Mouse (Mus musculus): Measurements from ENCODE around the gene Fpgs. TPM values are rescaled to one million over a fixed set of nuclear protein-coding genes. Genes with fewer than 3 reads are reported as not detected.

Gene Fpgs
- total RNA-seq, 2 experiments from 2014 or later = 10.7 to 14.6 TPM

DNA sequence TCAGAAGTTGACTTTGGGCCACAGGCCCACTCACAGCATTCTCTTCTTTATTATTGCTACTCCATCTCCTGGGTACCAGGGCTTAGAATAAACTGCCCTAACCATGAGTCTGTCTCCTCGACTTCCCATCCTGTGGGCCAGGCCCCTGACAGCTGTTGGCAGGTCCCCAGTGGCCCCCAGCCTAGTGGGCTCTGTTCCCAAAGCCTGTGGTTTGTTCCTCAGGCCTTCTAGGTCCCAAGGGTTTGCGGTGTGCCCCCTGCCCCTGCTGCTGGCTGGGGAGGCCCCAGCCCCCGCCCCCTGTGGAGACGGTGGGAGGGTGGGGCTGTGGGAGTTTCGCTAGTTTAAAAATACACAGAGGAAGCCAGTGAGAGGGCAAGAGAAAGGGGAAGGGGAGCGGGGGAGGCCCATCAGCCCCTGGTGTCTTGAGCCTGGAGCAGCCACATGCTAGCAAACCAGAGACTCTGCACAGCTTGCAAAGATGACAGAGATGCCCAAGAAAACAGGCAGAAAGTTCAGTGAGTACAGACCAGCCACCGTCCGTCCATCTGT, 16.8 kb upstream of the Fpgs start, which contains the start of gene Sh2d3c:
Gene Sh2d3c (plus strand): TSS at position 375 of the 549 bp plus-strand sequence.
- TF ChIP-seq CTCF (conservative IDR thresholded peaks at IDR 0.05) = no peak
- no peak for DNase-seq (ENCODE audit: low spot score in 2 of 2)
- H3K27ac ChIP-seq = peak within 1 kb of the TSS; percentile 18; the same call in 1 of the 2 replicates
- no peak within 1 kb of the TSS for H3K4me3 ChIP-seq

DNA sequence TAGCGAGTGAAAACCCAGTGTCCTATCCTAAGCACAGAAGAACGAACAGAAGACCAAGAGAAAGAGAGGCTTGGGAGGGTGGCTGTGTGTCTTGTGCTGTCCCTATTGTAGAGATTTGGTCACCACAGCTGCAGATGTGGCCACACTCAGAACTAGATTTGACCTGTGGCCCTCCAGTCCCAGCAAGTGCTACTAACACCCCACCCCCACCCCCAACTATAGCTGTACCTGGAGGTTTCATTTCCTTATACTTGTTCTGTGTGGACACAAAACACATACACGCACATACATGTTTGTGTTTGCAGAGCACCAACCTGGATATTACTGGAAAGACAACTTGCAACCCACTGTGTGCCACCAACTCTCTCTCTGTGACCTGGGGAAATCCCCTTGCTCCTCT, 16.1 kb upstream of the Fpgs start:
- no peak overlapping the region for H3K4me3 ChIP-seq
- no peak for DNase-seq (ENCODE audit: low spot score in 2 of 2)
- H3K27ac ChIP-seq = no peak overlapping the region
- no peak for TF ChIP-seq CTCF (conservative IDR thresholded peaks at IDR 0.05)

DNA sequence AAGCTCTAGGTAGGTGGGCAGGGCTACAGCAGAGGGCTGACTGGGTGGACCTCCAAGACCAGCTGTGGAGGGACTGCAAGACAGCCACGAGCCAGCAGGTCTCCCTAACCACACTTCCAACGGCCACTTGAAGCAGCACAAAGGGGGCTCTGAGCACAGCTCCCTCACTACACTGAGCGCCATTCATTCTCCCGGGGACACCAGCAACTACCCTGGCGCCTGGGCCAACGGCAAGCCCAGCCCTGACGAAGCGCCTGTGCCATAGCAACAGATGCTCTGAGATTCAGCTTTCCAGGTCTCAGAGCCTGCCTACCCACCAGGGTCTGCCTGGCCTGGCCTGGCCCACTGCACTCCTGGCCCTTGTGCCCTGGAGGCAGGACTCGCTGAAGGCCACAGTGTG, 14.8 kb upstream of the Fpgs start:
- no peak overlapping the region for H3K27ac ChIP-seq
- no peak overlapping the region for H3K4me3 ChIP-seq
- DNase-seq (ENCODE audit: low spot score in 2 of 2) = peak in 1 of 2 experiments; percentile 45
- TF ChIP-seq CTCF (conservative IDR thresholded peaks at IDR 0.05) = 0 out of 2 replicates have a peak, but pooled peaks have one; percentile 4

DNA sequence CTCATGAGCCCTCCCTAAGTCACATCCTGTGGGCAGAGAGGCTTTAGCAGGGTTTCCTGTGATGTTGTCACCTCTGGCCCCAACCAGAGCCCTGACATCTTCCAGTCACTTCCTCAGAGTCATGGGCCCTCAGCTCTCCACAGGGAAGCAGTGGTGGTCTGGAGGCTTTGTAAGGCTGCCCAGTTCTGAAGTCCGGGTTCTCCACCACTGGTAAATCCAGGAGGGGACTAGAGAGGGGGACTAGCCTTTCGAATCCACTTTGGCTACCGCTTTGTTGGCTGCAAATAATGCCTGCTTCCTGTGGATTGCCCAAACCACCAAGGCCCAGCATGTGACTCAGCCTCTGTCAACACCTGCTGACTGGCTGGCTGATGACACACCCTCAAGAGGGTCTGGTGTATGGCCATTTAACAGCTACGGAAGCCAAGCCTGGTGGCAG, 11.1 kb upstream of the Fpgs start:
- H3K27ac ChIP-seq = peak overlapping the region; percentile 36; the same call in 1 of the 2 replicates
- DNase-seq (ENCODE audit: low spot score in 2 of 2) = no peak
- H3K4me3 ChIP-seq = no peak overlapping the region
- TF ChIP-seq CTCF (conservative IDR thresholded peaks at IDR 0.05) = 0 out of 2 replicates have a peak, but pooled peaks have one; percentile 10

DNA sequence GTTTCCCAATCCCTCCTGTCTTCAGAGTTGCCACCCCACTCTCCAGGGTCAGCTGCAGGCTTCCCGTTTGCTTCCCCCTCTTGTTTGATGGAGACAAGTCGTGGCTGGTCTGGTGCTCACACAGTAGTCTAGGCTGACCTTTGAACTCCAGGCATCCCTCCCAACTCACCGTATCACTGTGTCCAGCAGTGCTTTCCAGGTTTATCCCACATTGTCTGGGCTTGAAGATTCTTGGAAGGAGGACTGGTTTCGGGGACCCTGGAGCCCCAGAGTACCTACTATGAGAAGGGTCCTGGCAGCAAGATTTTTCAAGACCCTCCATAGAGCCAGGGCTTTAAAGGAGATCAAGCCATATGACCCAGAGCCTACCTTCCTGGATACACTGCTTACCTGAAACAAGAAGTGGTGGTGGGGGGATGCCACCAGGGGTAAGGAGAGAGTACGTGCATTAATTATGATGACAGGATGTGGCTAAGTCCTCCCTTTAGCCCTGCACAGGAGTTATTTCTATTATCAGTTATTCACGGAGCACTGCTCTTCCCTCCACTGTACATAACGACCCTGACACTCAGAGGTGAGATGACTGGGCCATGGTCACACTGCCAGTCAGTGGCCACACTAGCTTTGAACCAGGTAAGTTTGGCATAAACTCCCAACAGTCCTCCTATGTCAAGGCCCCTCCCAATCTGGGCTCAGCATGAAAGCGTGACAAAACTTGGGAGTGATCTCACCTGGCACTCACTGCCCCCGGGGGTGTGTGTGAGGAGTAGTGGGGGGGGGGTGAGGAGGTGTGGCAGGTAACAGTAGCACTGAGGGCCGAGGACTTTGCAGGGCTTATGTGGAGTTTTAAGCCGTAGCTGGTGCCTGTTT, 10.4 kb upstream of the Fpgs start:
- H3K4me3 ChIP-seq = no peak overlapping the region
- H3K27ac ChIP-seq = peak overlapping the region; percentile 99
- no peak for TF ChIP-seq CTCF (conservative IDR thresholded peaks at IDR 0.05)
- no peak for DNase-seq (ENCODE audit: low spot score in 2 of 2)

DNA sequence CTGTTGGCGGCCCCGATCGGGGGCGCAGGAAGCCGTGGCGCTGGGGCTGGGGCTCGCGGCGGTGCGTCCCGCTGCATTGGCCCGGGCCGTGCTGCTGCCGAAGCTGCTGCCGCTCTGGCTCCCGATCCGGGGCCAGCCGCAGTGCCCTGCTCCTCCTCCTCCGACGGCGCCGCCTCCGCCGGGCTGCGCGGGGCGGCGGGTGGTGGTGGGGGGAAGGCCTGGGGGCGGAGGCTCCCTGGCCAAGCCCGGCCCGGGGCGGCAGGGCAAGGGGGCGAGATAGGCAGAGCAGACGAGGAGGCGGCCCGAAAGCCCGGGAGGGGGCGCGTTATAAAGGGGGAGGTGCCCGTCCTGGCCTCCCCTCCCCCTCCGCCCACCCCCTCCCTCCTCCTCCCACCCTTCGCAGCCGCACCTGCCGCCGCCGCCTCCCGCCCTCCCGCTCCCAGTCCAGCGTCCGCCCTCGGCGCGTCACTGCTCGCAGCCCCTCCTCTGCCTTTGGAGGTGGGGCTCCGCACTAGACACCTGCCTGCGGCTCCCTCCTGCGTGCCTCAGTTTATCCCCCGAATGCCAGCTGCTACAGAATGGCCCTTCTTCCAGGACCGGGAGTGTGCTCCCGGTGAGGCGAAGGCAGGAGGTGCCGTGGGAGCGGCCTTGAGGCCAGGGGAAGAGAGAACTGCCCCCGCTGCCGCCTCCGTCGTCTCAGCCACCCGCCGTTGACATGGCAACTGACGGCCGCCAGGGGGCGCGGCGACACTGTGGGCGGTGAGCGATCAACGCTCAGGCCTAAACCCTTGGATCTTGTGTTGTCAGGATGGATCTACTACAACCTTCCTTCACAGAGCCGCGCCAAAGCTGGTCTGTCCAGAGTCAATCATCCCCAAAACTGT, 9.2 kb upstream of the Fpgs start, which contains the start of gene Cdk9:
Gene Cdk9 (minus strand): TSS at position 143 of the 884 bp plus-strand sequence.
- Histone ChIP-seq H3K27ac (peak within 1 kb of the TSS; percentile 99), H3K4me3 (peak within 1 kb of the TSS; percentile 91)
- peak; percentile 91 to 94 for DNase-seq (ENCODE audit: low spot score in 2 of 2)
- TF ChIP-seq CTCF (conservative IDR thresholded peaks at IDR 0.05) = peak; percentile 98

DNA sequence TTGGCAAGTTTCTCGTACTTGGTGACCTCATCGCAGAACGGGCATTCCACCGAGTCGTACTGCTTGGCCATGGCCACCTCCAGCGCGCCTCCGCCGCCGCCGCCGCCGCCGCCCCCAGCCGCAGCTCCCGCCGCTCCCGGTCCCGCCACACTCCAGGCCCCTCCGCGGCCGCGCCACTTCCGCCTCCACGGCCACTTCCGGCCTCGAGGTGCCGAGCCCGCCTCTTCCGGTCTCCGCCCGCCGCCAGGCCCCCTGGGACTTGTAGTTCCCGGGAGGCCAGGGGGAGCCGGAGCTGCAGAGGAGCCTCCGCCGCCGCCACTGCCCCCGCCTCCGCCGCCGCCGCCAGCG, 8.6 kb upstream of the Fpgs start:
- Histone ChIP-seq H3K27ac (peak overlapping the region; percentile 99), H3K4me3 (peak overlapping the region; percentile 91)
- peak; percentile 93 to 94 for DNase-seq (ENCODE audit: low spot score in 2 of 2)
- TF ChIP-seq CTCF (conservative IDR thresholded peaks at IDR 0.05) = no peak

DNA sequence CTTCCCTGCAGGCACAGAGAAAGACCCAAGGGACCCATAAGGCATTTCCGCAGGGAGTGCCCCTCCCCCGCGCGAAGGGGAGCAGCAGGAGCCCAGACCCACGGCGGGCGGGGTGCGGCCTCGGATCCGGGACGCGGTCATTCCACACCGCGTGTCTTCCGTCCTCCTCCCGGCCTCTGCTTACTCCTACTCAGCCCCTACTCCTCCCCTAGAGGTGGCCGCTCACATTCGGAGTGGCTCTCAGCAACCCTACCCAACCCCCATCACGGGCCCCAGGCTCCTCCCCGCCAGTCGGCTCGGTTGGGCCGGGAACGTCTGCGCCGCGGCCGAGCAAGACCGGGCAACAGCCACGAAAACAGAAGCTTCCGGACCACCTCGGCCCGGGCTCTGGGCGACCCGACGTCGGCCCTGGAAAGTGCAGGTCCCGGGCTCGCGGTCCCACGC, 8.2 kb upstream of the Fpgs start:
- DNase-seq (ENCODE audit: low spot score in 2 of 2) = peak in 1 of 2 experiments; percentile 35
- Histone ChIP-seq H3K4me3 (peak overlapping the region; percentile 91), H3K27ac (peak overlapping the region; percentile 99)
- TF ChIP-seq CTCF (conservative IDR thresholded peaks at IDR 0.05) = no peak

DNA sequence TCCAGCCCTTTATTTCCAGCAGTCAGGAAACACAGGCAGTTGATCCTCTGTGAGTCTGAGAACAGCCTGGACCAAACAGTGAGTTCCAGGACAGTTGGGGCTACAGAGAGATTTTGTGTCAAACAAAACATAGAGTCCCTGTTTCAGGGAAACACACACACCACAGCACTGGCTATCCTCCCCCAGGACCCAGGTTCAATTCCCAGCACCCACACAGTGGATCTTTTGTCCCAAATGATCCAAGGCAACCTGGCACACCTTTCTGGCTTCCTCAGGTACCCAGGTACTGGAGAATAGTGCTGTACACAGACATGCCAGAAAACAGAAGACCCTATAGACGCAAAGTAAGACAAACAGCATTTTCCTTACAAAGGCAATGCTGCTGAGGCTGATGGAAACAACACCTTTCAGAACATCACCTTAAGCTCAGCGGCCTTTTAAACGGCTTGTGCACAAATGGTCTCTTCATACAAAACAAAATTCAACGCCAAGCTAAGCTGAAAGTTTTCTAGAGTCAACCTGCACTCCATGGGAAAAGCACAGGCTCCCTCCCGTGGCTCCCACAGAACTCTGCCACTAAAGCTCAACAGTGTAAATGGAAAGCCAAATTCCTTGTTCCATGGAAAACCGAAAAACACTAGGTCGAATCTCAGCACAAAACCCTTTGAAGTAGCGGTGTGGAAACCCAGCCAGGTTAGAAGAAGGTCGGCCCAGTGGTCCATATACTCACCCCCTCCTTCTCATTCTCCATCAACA, 7.5 kb upstream of the Fpgs start:
- Histone ChIP-seq H3K27ac (peak overlapping the region; percentile 99; the same call in 1 of the 2 replicates), H3K4me3 (peak overlapping the region; percentile 91)
- peak; percentile 28 for TF ChIP-seq CTCF (conservative IDR thresholded peaks at IDR 0.05)
- no peak for DNase-seq (ENCODE audit: low spot score in 2 of 2)

DNA sequence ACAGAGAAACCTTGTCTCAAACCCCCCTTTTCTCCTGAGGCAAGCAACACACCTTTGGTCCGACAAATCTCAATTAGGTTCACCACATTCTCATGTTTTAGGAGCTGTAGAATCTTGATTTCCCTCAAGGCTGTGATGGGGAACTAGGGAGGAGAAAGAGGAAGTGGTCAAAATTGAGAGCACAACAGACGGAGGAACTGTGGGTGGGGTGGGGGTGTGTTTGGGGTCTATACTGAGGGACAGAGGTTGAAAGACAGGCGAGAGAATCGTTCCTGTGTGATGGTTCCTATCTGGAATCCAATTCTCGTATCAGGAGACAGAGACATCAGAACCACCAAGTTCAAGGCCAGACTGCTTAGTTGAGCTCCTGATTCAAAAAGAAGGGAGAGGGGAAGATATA, 6.5 kb upstream of the Fpgs start:
- Histone ChIP-seq H3K4me3 (no peak overlapping the region), H3K27ac (no peak overlapping the region)
- no peak for TF ChIP-seq CTCF (conservative IDR thresholded peaks at IDR 0.05)
- DNase-seq (ENCODE audit: low spot score in 2 of 2) = no peak

DNA sequence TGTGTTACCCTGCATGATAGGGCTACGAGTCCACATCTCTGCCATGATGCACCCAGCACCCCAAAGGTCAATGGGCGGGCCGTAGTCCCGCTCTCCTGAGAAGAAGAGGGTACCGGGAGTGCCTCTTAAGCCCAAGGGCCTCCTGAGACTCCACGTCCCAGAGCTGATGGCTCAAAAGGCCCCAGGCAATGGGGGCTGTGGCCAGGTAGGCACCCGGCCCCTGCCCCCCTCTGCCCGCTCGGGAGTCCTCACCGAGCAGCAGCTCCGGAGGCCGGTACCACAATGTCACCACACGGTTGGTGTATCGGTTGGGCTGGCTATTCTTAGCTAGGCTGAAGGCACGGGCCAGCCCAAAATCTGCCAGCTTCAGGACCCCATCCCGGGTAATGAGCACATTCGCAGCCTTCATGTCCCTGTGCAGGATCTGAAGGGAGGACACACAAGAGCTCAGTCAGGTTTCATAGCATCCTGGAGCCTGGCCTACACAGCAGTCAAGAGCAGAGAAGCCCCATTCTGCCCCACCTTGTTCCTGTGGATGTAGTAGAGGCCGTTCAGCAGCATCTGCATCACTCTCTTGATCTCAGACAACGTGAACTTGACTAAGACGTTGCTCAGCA, 5.7 kb upstream of the Fpgs start:
- TF ChIP-seq CTCF (conservative IDR thresholded peaks at IDR 0.05) = no peak
- no peak for DNase-seq (ENCODE audit: low spot score in 2 of 2)

More for the DNA sequence above, 5.7 kb upstream of the Fpgs start:
- Histone ChIP-seq H3K4me3 (no peak overlapping the region), H3K27ac (no peak overlapping the region)
